Mouse (Mus musculus): ENCODE measurements around the gene Sco1.
"Not testable (repeated sequence)": the region's sequence is repeated elsewhere in the genome, so short reads cannot be mapped to it uniquely, and the experiment has no call there.

The Sco1 gene

DNA sequence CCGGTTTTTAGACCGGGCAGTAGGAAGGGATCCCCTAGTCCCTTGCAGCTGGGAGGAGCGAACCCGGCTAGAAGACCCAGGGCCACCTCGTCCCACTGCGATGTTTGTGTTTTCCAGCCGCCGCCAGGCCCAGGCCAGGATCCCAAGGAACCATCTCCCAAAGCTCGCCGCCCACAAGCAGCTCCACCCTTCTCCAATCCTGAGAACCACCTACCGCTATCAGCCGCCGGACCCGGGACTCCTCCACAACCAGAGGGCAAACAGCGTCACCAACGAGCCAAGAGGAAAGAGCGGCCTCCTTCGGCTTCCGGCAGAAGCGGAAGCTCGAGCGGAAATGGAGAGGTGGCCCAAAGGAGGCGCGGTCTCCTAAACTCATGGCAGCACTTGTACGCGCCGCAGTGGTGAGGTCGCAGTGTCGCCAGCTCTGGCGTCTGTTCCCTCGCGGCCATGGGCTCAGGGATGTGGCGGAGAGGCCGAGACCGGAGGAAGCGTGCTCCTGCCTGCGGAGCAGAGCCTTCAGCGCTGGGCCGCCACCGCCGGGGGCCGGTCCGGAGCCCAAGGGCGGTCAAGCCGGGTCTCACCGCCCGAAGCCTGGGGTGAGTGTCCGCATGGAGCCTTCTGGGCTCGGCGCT is at the start of gene Sco1, which contains the start of gene Adprm:
Gene Sco1, plus strand, starts transcription at position 350 of the 632 bp plus-strand sequence.
Gene Adprm, minus strand, starts transcription at position 274 of the 632 bp plus-strand sequence.
- peak; percentile 85 for DNase-seq (ENCODE audit: extremely low spot score, low spot score)

DNA sequence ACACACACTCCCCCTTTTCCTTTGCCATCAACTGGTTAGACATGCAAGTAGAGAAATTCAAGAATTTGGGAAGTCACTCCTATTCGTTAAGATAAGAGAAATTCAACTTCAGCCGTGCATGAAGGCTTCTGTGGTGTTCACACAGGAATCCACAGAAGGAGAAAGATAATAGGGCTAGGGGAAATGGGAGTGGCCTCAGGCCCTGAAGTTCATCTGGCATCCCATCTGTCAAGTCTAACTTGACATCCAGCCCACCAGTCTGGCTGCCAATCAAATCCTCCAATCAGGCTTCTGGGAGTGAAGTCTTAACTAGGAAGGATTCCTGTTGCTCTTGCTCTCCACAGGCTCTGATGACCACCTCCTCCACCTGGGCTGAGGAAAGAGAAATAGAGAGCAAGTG is 49.6 kb upstream of the Sco1 start:
- no peak for DNase-seq (ENCODE audit: extremely low spot score, low spot score)

DNA sequence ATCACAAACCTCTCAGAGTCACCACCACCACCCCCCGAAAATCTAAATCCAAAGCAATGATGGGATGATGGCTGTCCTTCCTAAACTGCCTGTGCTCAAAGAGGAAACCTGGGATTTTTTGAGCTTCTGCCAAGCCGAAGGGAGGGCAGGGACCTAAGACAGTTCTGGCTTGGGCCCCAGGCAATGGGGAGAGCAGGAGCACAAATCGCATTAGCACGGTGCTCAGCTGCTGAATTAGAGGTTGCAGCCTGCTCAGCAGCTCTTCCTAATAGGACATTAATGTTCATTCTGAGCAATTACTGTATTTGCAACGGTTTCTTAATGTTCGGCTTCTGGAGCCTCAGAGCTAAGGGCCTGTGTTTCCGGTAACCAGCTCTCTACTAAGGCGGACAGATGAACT is 44.5 kb upstream of the Sco1 start:
- DNase-seq (ENCODE audit: extremely low spot score, low spot score) = no peak

- DNase-seq (ENCODE audit: extremely low spot score, low spot score) = no peak
These were observed 43.9 kb upstream of the Sco1 start for GRCm38 (mm10) chr11:67008528-67008927.

GRCm38 (mm10) chr11:67010430-67010829 is 42.0 kb upstream of the Sco1 start:
- DNase-seq (ENCODE audit: extremely low spot score, low spot score) = peak; percentile 32

GRCm38 (mm10) chr11:67011635-67012034 is 40.8 kb upstream of the Sco1 start:
- DNase-seq (ENCODE audit: extremely low spot score, low spot score) = no peak

DNA sequence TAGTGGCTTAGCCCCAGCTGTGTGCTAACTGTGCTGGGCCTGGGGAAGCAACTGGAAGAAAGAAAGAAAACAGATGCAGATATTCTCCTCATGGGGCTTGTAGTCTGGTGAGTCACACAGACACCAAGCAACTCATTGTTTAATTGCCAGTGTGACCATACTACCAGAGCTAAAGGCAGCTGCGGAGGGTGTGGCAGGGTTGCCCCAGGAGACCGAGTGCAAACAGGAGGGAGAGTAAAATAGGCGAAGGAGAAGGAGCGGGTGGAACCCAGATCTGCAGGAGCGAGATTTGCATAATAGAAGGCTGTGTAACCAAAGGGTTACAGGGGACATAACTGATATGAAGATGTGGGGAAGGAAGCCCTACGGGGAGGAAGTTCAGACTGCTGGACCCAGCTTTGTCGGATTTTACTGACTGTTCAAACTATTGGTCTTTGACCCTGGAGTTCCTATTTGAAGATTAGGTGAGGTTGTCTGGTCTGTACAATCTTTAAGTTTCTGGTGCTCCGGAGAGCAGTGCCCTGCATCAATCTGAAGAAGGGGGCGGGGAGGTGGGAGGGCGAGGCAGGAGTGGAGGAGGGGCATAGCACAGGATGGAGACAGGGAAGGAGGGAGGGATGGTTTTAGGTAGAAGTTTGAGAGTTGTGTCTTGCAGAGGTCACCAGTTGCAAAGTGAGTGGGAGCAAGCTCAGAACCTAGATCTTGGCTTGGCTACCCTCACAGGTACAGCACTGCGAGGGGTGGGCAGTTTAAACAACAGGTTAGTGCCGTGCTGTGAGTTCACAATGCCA is 34.5 kb upstream of the Sco1 start:
- DNase-seq (ENCODE audit: extremely low spot score, low spot score) = no peak

DNA sequence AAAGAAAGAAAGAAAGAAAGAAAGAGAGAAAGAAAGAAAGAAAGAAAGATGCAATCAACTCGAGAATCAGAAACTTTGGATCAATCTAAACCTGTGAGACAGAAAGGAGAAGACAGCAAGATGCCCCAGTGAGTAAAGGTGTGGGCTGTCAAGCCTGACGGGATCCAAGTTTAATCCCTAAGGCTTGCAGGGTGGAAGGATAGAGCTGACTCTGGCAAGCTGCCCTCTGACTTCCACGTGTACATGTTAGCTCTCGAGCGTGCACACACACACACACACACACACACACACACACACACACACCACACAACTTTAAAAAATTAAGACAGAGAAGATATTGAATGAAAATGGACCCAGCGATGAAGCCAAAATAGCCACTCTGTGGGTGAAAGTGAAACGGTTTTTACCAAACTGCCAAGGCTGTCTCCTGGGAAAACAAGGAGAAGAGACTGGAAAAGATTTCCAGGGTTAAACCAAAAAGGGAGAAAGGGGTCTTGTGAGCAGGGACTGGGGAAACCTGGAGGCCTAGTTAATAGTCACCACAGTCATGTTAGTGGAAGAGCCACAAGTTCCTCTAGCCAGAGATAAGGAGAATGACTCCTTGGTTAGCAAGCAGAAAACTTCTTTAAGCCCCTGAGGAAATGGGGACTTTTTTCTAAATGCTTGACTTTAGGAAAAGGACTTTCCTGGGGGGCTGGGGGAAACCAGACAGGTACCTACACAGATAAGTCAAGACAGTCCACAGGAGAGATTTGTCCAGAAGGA is 32.6 kb upstream of the Sco1 start:
- DNase-seq (ENCODE audit: extremely low spot score, low spot score) = no peak

DNA sequence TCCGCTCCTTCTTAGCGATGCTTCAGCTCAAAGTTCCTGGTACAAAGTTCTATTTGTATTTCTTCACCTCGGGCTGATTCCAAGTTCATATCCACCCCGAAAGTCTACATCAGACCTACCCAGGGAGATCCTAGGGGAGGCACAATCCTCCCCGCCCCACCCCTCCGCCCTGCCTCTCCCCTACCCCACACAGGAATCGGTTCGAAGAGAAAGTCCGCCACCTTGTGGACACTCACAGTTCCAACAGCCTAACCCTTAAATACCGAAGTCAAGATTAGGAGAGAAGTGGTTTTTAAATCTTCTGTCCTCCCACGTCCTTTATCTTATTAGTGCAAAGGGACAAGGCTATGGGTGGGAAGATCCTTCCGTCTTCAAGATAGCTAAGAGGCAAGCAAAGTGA is 31.5 kb upstream of the Sco1 start:
- DNase-seq (ENCODE audit: extremely low spot score, low spot score) = peak; percentile 64

DNA sequence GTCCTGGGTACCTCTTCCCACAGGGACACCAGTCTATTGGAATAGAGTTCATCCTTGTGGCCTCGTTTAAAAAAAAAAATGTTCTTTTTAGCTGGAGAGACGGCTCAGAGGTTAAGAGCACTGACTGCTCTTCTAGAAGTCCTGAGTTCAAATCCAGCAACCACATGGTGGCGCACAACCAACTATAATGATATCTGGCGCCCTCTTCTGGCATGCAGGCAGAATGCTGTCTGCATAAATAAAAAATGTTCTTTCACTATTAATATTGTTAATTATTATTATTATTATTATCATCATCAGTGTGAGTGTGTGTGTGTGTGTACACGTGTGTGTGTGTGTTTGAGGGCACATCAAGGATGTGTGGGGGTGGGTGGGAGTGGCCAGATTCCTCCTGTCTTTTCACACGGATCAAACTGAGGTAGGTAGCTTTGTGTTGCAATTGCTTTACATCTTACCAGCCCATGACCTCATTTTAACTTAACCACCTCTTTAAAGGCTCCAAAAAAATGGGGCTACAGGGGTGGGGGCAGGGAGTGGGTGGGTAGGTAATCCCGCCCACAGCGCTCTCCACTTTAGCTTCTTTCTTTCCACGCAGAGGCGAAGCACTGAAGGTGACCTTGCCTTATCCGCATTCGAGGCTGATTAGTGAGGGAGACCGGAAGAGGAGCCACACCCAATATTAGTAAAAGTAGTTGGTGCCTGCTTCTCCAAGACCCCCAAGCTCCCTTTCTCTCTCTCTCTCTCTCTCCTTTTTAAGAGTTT is 29.9 kb upstream of the Sco1 start:
- DNase-seq (ENCODE audit: extremely low spot score, low spot score) = no peak

- DNase-seq (ENCODE audit: extremely low spot score, low spot score) = not testable (repeated sequence)
These were observed 29.3 kb upstream of the Sco1 start for GRCm38 (mm10) chr11:67023191-67023590.

GRCm38 (mm10) chr11:67023802-67024340 is 28.6 kb upstream of the Sco1 start:
- no peak for DNase-seq (ENCODE audit: extremely low spot score, low spot score)

DNA sequence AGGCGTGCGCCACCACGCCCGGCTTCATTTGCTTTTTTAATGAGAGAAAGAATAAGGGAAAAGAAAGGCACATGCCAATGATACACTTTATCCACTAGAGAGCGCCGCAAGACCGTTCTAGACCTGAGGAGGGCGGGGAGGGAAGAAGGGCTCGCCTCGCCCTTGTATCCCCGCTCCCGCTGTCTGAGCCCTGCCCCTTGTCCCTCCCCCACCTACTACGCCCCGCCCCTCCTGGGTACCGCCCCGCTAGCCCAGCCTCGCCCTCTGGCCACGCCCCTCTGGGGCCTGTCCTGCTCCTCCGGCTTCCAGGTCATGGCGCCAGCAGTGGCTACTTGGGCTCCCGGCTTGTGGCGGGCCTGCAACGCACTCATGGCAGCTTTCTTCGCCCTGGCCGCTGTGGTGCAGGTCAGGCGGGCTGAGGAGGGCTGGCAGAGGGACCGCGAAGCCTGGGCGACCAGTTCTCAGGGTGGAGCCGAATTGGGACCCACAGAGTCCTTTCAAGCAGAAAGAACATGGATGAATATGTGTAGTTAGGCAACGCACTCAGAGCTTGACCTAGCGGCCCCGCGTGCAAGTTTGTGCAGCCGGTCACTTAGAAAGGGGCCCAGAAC is 27.5 kb upstream of the Sco1 start, which contains the start of gene Tmem220:
Gene Tmem220, plus strand, starts transcription at position 288 of the 611 bp plus-strand sequence.
- peak; percentile 97 for DNase-seq (ENCODE audit: extremely low spot score, low spot score)

- no peak for DNase-seq (ENCODE audit: extremely low spot score, low spot score)
These were observed 21.4 kb upstream of the Sco1 start for GRCm38 (mm10) chr11:67030904-67031602.

GRCm38 (mm10) chr11:67031603-67031915 is 20.9 kb upstream of the Sco1 start:
- DNase-seq (ENCODE audit: extremely low spot score, low spot score) = no peak

DNA sequence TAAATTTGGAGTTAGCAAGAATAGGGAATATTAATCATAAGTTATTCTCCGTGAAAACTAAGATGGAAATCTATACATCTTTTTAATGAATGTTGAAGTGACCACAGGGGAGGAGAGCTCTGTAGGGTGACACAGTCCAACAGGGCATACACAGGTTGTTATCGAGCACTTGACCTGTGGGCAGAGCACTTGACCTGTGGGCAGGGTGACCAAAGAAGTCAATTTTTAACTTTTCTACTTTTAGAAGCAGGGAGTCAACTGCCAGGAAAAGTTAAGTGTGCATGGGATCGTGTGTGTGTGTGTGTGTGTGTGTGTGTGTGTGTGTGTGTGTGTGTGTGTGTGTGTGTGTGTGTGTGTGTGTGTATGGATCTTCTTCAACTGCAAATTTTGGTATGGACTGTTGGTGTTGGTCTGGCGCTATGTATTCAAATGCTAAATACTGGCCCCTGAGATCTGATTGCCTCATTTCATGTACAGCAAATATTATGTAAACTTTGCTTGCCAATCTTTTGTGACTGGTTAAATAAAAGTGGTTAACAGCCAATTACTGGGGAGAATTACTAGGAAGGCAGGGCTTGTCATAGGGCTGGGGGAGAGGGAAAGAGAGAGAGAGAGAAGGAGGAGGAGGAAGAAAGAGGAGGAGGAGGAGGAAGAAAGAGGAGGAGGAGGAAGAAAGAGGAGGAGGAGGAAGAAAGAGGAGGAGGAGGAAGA is 17.5 kb upstream of the Sco1 start:
- DNase-seq (ENCODE audit: extremely low spot score, low spot score) = no peak

DNA sequence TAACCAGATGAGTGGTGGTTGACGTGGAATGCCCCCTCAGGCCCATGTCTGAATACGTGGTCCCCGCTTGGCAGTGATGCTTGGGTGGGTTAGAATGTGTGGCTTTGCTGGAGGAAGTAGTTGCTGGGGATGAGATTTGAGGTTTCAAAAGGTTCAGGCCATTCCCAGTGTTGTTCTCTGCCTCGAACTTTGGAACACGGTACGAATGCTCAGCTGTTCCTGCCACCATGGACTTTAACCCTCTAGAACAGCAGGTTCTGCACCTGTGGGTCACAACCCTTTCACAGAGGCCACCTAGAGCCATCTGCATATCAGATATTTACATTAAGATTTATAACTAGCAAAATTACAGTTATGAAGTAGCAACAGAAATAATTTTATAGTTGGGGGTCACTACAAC is 16.2 kb upstream of the Sco1 start:
- DNase-seq (ENCODE audit: extremely low spot score, low spot score) = no peak

DNA sequence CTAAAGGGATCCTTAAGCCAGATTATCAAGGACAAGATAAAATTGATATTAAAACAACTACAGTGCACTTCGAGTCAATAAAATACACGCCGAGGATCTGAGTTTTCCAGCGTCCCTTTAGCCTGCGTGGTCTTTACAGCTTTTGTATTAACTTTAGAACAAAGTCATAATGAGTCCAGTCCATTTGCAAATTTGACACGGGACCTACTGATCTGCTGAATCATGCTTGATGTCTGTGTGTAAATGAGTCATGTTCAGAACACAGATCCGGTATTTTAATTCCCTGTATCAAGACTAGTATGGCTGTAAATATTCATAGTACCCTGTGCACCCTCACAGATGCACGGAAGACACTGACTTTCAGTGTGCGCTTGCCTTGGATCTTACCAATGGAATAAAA is 15.6 kb upstream of the Sco1 start:
- no peak for DNase-seq (ENCODE audit: extremely low spot score, low spot score)

DNA sequence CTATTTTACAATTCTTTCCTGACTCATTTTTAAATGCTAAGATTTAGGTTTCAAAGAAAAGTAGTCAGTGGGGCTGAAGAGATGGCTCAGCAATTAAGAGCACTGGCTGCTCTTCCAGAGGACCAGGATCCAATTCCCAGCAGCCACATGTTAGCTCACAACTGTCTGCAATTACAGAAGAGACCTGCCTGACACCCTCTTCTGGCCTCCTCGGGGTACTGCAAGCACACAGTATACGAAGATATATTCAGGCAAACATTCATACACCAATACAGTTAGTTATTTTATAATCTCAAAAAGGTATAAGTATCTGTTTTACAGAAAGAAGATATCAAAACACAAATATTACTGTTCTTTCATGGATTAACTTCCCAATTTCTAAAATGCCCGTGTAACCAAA is 12.7 kb upstream of the Sco1 start:
- DNase-seq (ENCODE audit: extremely low spot score, low spot score) = no peak

DNA sequence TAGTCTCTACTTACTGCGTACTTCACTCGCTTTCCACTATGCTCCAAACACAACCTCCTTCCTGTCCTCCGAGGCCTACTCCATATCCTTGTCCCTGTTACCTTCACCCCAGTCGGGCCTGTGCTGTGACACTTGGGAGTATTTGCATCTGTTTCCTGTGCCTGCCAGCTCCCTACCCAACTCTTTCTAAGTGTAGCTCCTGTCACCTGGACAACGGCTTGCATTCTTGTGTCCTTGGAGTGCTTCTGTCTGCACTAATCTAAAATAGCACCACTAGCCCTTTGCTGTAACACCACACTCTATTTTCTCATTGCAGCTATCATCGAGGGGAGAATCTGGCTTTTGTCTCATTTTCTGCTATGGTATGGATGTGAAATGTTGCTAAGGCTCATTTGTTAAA is 12.0 kb upstream of the Sco1 start:
- no peak for DNase-seq (ENCODE audit: extremely low spot score, low spot score)

All from neural tube, embryonic 10.5 days (tissue).